Mouse (Mus musculus): ENCODE measurements around the gene Rag2.

Gene Rag2

GRCm38 (mm10) chr2:101624526-101624925 is at the start of gene Rag2:
Rag2 (plus strand) TSS chr2:101624718.
- DNase-seq = peak; percentile 74 to 87

- no peak for DNase-seq
These were observed 47.3 kb upstream of the Rag2 start for GRCm38 (mm10) chr2:101577243-101577642.

- no peak for DNase-seq
These were observed 44.5 kb upstream of the Rag2 start for GRCm38 (mm10) chr2:101580027-101580426.

- DNase-seq = no peak
These were observed 44.1 kb upstream of the Rag2 start for GRCm38 (mm10) chr2:101580428-101580827.

DNA sequence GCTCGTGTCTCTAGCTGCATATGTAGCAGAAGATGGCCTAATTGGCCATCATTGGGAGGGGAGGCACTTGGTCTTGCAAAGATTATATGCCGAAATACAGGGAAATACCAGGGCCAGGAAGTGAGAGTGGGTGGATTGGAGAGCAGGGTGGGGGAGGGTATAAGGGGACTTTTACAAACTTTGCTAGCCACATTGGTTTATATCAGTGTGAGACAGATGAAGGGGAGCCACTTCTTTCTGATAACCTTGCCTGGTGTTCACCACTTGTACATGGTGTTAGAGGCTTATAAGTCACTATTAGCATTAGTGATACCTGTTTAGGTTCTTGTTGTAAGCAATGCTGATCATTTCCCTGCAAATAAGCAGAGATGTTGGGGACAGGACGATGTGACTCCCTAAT is 43.5 kb upstream of the Rag2 start:
- no peak for DNase-seq

DNA sequence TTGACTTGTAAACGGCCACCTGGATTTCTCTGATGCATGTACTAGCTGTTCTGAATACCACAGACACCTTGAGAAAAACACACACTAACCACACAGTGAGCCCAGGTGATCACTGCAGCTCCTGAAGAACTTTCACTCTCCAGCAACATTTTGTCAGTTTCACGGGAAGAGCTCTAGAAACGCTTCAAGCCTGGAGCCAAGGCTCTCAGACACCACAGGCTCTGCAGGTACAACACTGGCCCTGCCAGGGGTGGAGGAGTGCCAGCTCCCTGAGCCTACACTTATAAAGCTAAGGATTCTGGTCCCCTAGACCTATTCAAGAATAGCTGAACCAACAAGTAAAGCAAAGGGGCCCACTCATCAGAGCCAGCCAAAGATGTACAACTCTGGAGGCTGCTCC is 43.1 kb upstream of the Rag2 start:
- DNase-seq = peak; percentile 65 to 66

DNA sequence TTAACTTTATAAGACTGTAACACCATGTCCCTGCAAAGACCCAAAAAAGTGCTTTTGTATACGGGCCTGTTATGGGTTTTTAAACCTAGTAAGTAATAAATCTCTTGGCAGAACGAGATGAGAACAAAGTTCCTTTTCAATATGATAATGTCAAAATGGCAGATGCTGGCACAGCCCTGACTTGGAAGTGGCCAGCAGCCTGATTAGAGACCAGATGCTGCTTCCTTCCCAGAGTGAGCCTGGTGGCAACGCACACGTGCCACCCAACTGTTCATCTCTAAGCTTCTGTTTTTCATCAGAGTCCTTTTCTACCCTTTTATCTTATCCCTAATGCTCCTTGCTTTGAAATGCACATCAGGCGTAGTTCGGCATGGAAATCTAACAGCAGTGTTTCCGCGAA is 33.2 kb upstream of the Rag2 start:
- DNase-seq = no peak

DNA sequence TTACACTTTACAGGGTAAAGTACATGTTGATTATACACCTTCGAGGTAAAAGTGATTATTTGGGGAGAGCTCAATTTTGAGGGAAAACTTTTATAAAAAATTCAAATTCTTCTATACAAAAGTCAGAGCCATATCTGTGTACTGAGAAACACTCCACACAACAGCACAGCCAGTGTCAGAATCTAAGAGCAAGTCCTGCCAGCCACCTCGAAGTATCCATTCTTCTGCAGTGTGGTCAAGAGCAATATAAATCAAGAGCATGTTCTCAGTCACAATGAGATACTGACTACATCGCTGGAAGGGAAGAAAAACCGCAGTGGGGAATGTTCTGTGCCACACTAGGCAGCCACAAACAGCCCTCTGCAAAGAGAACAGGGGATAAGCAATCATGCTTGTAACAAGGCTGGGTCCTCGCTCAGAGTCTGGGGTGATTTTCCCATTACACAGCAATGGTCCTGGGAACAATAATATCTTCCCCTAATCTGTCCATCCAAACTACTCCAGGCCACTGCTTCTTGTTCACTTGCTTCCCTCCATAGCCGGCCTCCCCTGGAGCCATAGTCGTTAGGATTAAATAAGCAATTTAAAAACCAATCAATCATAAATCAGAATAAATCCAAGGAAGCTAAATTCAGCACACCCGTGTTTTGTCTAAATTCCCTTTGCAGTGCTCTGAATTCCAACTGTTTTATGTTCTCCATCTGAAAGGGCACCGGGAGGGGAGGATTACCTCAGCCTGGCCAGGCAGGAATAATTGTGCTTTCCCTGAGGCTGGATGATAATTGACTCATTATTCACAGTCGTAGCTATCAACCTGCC is 32.3 kb upstream of the Rag2 start:
- DNase-seq = no peak

DNA sequence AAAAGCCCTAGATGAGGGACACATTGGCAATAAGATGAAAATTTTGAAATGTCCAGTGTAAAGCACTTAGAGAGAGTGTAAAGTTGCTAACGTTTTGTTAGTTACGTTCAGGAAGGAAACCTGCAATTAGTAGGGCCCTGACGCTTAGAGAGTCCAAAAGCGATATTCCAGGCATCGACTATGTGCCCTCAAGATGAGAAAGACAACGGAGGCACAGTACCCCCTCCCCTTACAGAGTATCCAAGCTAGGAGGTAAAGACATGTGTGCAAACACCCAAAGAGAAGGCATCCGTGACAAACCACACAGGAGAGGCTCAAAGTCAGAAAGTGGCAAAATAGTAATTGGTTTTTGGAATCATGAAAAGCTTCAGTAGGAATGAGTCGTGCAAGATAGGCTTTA is 31.6 kb upstream of the Rag2 start:
- no peak for DNase-seq

DNA sequence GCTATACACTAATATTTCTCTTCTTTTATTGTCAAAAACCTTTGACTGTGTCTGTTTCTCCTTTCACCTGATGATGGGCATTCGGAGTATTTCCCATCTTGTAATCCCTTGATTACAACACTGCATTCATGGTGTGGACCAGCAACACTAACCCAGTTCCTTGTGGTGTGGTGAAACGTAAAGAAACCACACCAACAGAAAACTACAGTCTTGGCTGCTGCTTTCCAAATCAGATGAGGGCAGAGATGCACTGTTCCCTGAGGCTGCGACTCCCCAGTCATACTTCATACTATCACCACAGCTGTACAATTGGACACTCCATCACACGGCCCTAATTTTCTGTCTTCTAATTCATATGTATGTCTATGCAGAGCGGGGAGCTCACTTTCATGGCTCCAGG is 29.8 kb upstream of the Rag2 start:
- no peak for DNase-seq

DNA sequence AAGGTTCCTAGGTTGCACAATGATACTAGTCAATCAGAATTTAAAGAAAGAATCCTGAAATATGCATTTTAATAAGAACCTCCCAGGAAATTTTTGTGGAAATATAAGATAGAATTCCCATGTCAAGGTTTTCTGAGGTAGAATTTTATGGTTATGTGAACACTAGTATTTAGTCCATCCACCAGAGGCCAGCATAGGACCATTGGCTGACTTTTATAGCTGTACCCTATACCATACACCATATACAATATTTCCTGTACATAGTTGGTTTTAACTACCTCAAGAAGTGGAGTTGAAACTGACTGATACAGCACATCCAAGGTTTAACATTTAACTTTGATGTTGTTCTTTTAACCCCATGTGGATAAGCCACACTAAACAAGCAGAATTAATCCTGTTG is 27.3 kb upstream of the Rag2 start:
- no peak for DNase-seq

- DNase-seq = no peak
These were observed 26.0 kb upstream of the Rag2 start for GRCm38 (mm10) chr2:101598190-101599181.

GRCm38 (mm10) chr2:101600703-101601102 is 23.8 kb upstream of the Rag2 start:
- peak; percentile 43 to 58 for DNase-seq

GRCm38 (mm10) chr2:101603099-101603498 is 21.4 kb upstream of the Rag2 start:
- no peak for DNase-seq

DNA sequence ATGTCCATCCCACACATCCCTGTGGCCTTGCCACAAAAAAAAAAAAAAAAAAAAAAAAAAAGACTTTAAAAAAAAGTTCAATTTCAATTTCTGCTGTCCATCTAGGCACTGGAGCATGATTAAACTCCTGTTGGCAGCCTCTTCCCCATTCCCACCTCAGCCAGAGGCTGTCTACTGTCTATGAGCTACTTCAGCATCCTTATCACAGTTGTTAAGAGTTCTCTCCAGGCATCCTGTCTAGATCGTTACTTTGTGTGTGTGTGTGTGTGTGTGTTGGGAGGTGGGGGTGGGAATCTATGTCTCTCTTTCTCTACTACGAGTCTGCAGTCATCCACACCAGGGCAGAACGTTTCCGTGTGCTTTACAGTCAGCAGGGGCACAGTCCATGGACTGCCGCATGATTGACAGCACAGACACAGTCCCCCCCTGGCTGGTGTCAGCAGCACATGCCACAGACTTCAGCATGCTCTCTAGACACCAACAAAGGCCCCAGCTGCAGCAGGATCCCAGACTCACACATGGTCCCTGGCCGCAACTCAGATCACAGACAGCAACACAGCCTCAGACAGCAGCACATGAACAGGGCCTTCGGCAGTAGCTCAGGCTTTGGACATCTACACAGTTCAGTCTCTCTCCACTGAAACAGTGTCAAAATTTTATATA is 16.2 kb upstream of the Rag2 start:
- DNase-seq = peak; percentile 74 to 89

DNA sequence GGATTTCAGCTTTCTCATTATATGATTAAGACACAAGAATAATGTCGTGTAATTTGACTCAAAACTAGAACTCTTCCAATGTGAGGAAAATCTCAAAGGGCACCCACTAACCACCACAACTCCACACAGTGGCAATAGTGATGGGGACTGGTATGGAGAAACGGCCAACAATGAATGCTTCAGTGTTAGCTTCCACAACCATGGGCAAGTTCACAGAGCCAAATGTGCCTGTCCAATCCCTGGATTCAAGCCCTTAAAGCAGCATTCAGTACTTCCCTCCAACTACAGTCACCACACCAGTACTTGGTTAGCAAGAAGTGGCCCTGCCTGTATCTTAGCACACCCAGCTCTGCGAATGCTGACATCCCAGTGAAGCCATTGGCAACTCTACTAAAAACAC is 13.7 kb upstream of the Rag2 start:
- no peak for DNase-seq

- DNase-seq = no peak
These were observed 8.8 kb upstream of the Rag2 start for GRCm38 (mm10) chr2:101615464-101616305.

GRCm38 (mm10) chr2:101618373-101618772 is 6.1 kb upstream of the Rag2 start:
- DNase-seq = no peak

DNA sequence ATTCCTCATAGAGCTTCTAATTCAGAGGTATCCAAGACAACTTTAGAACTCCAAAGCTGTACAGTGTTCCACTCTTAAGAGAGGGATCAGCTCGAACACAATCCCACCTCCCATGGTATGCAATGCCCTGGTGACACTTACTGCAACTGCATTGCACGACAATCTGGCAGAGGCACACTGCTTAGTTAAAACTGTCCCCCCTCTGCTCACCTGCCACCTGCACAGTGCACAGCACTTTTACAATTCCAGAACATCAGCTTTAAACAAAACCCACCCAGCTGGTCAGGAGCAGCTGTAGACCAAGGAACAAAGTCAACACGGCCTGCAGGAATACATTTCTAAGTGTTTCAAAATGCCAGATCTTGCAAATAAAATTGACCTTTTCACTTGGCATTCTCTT is 3.6 kb upstream of the Rag2 start:
- DNase-seq = peak; percentile 53 to 69

DNA sequence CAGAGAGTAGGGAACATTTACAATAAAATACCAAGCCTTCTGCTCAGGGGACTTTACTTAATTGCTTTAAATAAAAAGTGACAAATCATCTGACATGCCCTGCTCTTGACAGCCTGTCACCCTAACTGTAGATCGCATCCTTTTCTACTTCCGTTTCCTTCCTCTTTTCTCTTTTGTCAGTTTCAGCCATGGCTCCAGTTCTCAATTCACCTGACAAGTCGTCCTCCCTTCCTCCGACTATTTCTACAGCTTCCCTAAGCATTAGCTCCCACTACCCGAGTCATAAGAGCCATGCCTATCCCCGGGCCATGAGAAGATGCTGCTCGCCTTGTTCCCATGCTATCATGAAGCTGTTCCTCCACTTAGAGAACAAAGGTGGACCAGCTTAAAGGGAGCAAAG is 2.9 kb upstream of the Rag2 start:
- peak in 1 of 2 experiments; percentile 35 for DNase-seq

DNA sequence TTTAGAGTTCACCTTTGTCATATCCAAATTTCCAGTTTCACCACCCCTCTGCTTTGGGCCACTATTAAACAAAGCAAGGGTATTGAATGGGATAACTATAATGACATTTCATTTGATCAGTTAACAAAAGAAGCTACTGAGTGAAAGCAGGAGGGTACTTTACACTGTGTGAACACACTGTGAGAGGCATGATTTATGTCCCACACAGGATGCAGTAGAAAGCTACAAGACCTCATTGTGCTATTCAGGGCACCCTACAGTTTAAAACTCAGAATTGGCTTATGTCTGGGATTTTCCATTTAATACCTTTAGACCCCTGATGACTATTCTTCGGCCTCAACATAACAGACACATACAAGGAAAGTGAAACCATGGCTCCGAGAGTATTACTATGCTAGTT is 1.5 kb upstream of the Rag2 start:
- DNase-seq = no peak

- DNase-seq = no peak
These were observed 507 bp upstream of the Rag2 start for GRCm38 (mm10) chr2:101624011-101624410.

Measured in thymus, postnatal 36 days (tissue).